Mouse (Mus musculus) neutrophil, adult 5-6 weeks (primary cell): Measurements from ENCODE around the gene Tfap2c. TPM values are rescaled to one million over a fixed set of nuclear protein-coding genes. Genes with fewer than 3 reads are reported as not detected.

ENCODE experiments used
- ATAC-seq: fragments of 151-379, 151-347 bp; 2 replicates; pipeline ENCODE4 v1.8.0; 2017; ENCODE audit warnings: mild to moderate bottlenecking, moderate TSS enrichment; ENCODE audit not compliant: insufficient number of reproducible peaks, poor library complexity, low FRiP score, severe bottlenecking; ENCODE audit errors: extremely low read depth
- total RNA-seq: library from RNA; stranded (forward); fragments of 200-1000 nt; gene quantifications from 2 replicates; pipeline ENCODE4 v1.2.3, GENCODE M21; 2017

The Tfap2c gene
- total RNA-seq, 1 experiment from 2014 or later, result not detected

GRCm38 (mm10) chr2:172604625-172605024 lies 55.2 kb downstream of the Tfap2c start:
- no peak for ATAC-seq

GRCm38 (mm10) chr2:172605642-172606041 lies 56.2 kb downstream of the Tfap2c start:
- no peak for ATAC-seq

- ATAC-seq, result no peak
Observed at GRCm38 (mm10) chr2:172607710-172608109, 58.3 kb downstream of the Tfap2c start.

Other genes with a start within 250 kb of the Tfap2c start
- 4.9 and 6.1 TPM in 2 replicates for gene Fam210b, start 204.0 kb upstream of the Tfap2c start, total RNA-seq
- gene Aurka, start 179.1 kb upstream of the Tfap2c start, total RNA-seq, result 2.7 and 5.4 TPM in 2 replicates
- gene Cstf1, start 178.9 kb upstream of the Tfap2c start, total RNA-seq, result 16.8 and 18.4 TPM in 2 replicates
- gene Cass4, start 155.8 kb upstream of the Tfap2c start, total RNA-seq, result 30.7 and 34.6 TPM in 2 replicates
- gene Rtf2, start 109.0 kb upstream of the Tfap2c start, total RNA-seq, result 225 and 239 TPM in 2 replicates
- 0.74 and 1.0 TPM in 2 replicates for gene Gcnt7, start 91.0 kb upstream of the Tfap2c start, total RNA-seq
- gene Fam209, start 77.1 kb upstream of the Tfap2c start, total RNA-seq, result 14.4 and 15.8 TPM in 2 replicates